Mouse (Mus musculus): ENCODE measurements around the gene Slc38a2. TPM values are rescaled to one million over a fixed set of nuclear protein-coding genes. Genes with fewer than 3 reads are reported as not detected.

Slc38a2 gene
- polyA plus RNA-seq, 1 experiment from 2014 or later = 149 TPM

DNA sequence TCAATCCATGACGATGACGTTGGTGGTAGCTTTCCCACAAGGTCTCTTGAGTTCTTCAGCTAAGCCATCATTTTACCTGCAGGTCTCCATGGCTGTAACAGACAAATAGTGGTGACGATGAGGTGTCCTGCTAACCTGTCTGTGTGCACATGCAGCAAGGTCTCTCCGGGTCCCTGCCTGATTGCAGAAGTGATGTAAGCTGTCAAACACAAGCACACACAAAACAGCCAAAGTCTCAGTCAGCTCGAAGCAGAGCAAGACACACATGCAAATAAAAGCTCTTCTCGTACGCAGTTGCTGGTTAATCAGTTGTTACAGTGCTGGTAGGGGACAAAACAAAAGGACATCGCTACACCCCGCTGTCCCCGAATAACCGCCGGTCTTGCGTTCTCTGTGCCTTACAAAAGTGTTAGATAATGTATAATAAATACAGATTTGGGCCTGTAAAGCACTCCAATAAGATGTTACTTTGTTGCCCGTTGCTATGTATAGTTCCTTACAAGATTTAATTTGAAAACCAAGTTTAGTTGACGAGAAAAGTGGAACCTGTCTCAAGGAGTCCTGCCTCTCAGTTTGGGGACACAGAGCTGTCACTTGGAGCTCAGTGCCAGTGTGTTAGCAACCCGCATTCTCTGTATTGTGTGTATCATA is 43.2 kb upstream of the Slc38a2 start:
- Histone ChIP-seq H3K9ac (replicated peaks; ENCODE audit: low read depth, low read length) (no peak overlapping the region), H3K27ac (ENCODE audit: low read length) (no peak overlapping the region), H3K4me3 (ENCODE audit: low read depth, low read length) (no peak overlapping the region), H3K9me3 (ENCODE audit: control insufficient read depth, low read depth, low read length) (no peaks in the 10 kb centered on the region), H3K36me3 (ENCODE audit: control insufficient read depth, insufficient read depth, low read length) (no peaks in the 10 kb centered on the region), H3K4me1 (ENCODE audit: control insufficient read depth, insufficient read depth, low read length) (0 out of 2 replicates have a peak, but pooled peaks cover 4% of the 10 kb centered on the region), H3K4me2 (replicated peaks; ENCODE audit: low read depth, low read length) (no peak overlapping the region), H3K27me3 (ENCODE audit: control insufficient read depth, insufficient read depth, low read length) (no peaks in the 10 kb centered on the region)
- no peak for ATAC-seq (ENCODE audit: insufficient number of reproducible peaks, insufficient read depth, low FRiP score, low read depth)
- WGBS = 82% methylated on average over 16 of the region's 16 CpGs

DNA sequence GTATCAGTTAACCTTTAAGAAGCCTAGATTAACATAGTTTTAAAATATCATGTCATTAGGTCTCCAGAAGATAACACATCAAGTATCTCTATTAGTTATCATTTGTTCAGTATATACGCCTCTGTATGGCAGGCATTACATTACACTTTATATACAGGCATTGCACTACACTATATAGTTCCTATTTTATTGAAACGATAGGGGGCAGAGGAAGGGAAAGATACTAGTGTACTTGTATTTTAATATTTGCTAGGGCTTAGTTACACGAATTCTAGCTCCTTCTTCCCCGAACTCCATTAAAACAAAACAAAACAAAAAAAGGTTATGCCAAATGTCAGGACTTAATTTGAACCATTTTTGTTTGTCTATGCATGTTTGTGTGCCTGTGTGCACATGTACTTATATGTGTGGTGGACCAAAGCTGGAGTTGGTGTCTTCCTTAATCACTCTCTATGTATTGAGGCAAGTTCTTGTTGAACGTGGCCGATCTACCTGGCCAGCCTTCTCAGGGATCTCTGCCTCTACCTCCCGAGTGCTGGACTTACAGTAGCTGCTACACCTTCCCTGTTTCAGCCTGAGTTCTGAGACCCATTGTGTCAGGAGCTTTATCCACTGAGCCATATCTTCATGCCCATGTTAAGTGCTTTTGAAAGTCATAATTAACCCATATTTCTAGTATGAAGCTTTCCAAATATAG is 41.5 kb upstream of the Slc38a2 start:
- Histone ChIP-seq H3K4me3 (ENCODE audit: low read depth, low read length) (no peak overlapping the region), H3K36me3 (ENCODE audit: control insufficient read depth, insufficient read depth, low read length) (no peaks in the 10 kb centered on the region), H3K9me3 (ENCODE audit: control insufficient read depth, low read depth, low read length) (no peaks in the 10 kb centered on the region), H3K27ac (ENCODE audit: low read length) (no peak overlapping the region), H3K9ac (replicated peaks; ENCODE audit: low read depth, low read length) (no peak overlapping the region), H3K4me2 (replicated peaks; ENCODE audit: low read depth, low read length) (no peak overlapping the region), H3K4me1 (ENCODE audit: control insufficient read depth, insufficient read depth, low read length) (0 out of 2 replicates have a peak, but pooled peaks cover 4% of the 10 kb centered on the region), H3K27me3 (ENCODE audit: control insufficient read depth, insufficient read depth, low read length) (no peaks in the 10 kb centered on the region)
- 85% methylated on average over 7 of the region's 7 CpGs for WGBS
- ATAC-seq (ENCODE audit: insufficient number of reproducible peaks, insufficient read depth, low FRiP score, low read depth) = no peak

DNA sequence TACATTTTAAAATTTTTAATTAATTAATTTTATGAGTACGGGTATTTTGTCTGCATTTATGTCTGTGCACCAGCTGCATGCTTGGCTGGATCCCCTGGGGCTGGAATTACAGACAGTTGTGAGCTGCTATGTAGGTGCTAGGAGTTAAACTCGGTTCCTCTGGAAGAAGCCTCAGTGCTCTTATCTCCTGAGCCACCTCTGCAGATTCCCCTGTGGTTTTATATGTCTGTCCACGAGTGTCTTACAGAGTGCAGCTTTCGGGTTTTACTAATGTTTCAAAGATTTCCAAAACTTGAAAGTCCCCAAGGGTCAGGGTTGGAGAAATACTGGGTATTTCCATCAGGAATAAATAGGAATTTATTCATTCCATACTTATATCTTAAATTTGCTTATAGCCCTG is 40.6 kb upstream of the Slc38a2 start:
- no peak overlapping the region for H3K4me3 ChIP-seq (ENCODE audit: low read depth, low read length)
- H3K27ac ChIP-seq (ENCODE audit: low read length) = no peak overlapping the region
- no peaks in the 10 kb centered on the region for H3K36me3 ChIP-seq (ENCODE audit: control insufficient read depth, insufficient read depth, low read length)
- ATAC-seq (ENCODE audit: insufficient number of reproducible peaks, insufficient read depth, low FRiP score, low read depth) = no peak
- no peak overlapping the region for H3K9ac ChIP-seq (replicated peaks; ENCODE audit: low read depth, low read length)
- 0 out of 2 replicates have a peak, but pooled peaks cover 4% of the 10 kb centered on the region for H3K4me1 ChIP-seq (ENCODE audit: control insufficient read depth, insufficient read depth, low read length)
- WGBS = 68% methylated on average over 4 of the region's 4 CpGs
- no peak overlapping the region for H3K4me2 ChIP-seq (replicated peaks; ENCODE audit: low read depth, low read length)
- H3K27me3 ChIP-seq (ENCODE audit: control insufficient read depth, insufficient read depth, low read length) = no peaks in the 10 kb centered on the region
- no peaks in the 10 kb centered on the region for H3K9me3 ChIP-seq (ENCODE audit: control insufficient read depth, low read depth, low read length)

DNA sequence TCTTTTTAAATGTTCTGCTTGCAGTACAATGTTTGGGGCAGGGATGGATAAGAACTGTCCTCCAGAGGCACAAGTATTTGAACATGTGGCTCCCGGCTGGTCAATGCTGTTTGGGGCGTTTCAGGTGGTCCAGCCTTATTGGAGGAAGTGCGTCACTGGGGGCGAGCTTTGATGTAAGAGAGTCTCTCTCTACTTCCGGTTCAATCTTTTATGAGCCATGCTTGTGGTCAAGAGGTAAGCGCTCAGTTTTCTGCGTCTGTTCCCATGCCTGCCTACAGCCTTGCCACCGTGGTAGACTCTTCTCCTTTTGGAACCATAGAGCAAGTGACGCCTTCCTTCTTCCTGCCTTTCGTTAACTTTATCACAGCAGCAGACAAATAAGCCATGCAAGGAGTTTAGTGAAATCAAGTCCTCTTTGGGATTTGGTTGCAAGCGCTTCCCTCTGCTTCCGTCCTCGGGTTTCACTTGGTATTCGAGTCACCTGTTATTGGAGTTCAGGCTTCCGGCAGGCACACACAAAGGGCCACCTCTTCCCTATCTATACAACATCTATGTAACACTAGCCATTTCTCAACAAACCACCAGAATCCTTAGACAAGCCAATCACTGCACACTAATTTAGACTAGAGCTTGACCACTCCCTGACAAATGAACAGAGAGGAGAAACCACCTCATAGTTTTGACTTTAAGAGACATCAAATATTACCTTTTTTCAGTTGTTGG is 37.3 kb upstream of the Slc38a2 start:
- H3K4me2 ChIP-seq (replicated peaks; ENCODE audit: low read depth, low read length) = no peak overlapping the region
- WGBS = 85% methylated on average over 15 of the region's 15 CpGs
- no peak overlapping the region for H3K9ac ChIP-seq (replicated peaks; ENCODE audit: low read depth, low read length)
- H3K27ac ChIP-seq (ENCODE audit: low read length) = no peak overlapping the region
- H3K4me3 ChIP-seq (ENCODE audit: low read depth, low read length) = no peak overlapping the region
- H3K9me3 ChIP-seq (ENCODE audit: control insufficient read depth, low read depth, low read length) = no peaks in the 10 kb centered on the region
- H3K4me1 ChIP-seq (ENCODE audit: control insufficient read depth, insufficient read depth, low read length) = no peaks in the 10 kb centered on the region
- ATAC-seq (ENCODE audit: insufficient number of reproducible peaks, insufficient read depth, low FRiP score, low read depth) = no peak
- no peaks in the 10 kb centered on the region for H3K27me3 ChIP-seq (ENCODE audit: control insufficient read depth, insufficient read depth, low read length)
- H3K36me3 ChIP-seq (ENCODE audit: control insufficient read depth, insufficient read depth, low read length) = no peaks in the 10 kb centered on the region

GRCm38 (mm10) chr15:96735562-96736160 is 36.1 kb upstream of the Slc38a2 start:
- no peak for ATAC-seq (ENCODE audit: insufficient number of reproducible peaks, insufficient read depth, low FRiP score, low read depth)
- 72% methylated on average over 15 of the region's 15 CpGs for WGBS
- Histone ChIP-seq H3K4me2 (replicated peaks; ENCODE audit: low read depth, low read length) (no peak overlapping the region), H3K36me3 (ENCODE audit: control insufficient read depth, insufficient read depth, low read length) (no peaks in the 10 kb centered on the region), H3K27ac (ENCODE audit: low read length) (no peak overlapping the region), H3K4me3 (ENCODE audit: low read depth, low read length) (no peak overlapping the region), H3K27me3 (ENCODE audit: control insufficient read depth, insufficient read depth, low read length) (no peaks in the 10 kb centered on the region), H3K4me1 (ENCODE audit: control insufficient read depth, insufficient read depth, low read length) (no peaks in the 10 kb centered on the region), H3K9ac (replicated peaks; ENCODE audit: low read depth, low read length) (no peak overlapping the region), H3K9me3 (ENCODE audit: control insufficient read depth, low read depth, low read length) (no peaks in the 10 kb centered on the region)

- Histone ChIP-seq H3K4me3 (ENCODE audit: low read depth, low read length) (no peak overlapping the region), H3K4me2 (replicated peaks; ENCODE audit: low read depth, low read length) (no peak overlapping the region), H3K9me3 (ENCODE audit: control insufficient read depth, low read depth, low read length) (no peaks in the 10 kb centered on the region), H3K27me3 (ENCODE audit: control insufficient read depth, insufficient read depth, low read length) (no peaks in the 10 kb centered on the region), H3K36me3 (ENCODE audit: control insufficient read depth, insufficient read depth, low read length) (no peaks in the 10 kb centered on the region), H3K9ac (replicated peaks; ENCODE audit: low read depth, low read length) (no peak overlapping the region), H3K4me1 (ENCODE audit: control insufficient read depth, insufficient read depth, low read length) (no peaks in the 10 kb centered on the region), H3K27ac (ENCODE audit: low read length) (no peak overlapping the region)
- 80% methylated on average over 7 of the region's 7 CpGs for WGBS
- ATAC-seq (ENCODE audit: insufficient number of reproducible peaks, insufficient read depth, low FRiP score, low read depth) = no peak
Measured at GRCm38 (mm10) chr15:96734423-96734822, 34.9 kb upstream of the Slc38a2 start.

GRCm38 (mm10) chr15:96730416-96730815 is 30.9 kb upstream of the Slc38a2 start:
- no peak for ATAC-seq (ENCODE audit: insufficient number of reproducible peaks, insufficient read depth, low FRiP score, low read depth)
- Histone ChIP-seq H3K4me2 (replicated peaks; ENCODE audit: low read depth, low read length) (no peak overlapping the region), H3K9ac (replicated peaks; ENCODE audit: low read depth, low read length) (no peak overlapping the region), H3K36me3 (ENCODE audit: control insufficient read depth, insufficient read depth, low read length) (no peaks in the 10 kb centered on the region), H3K27ac (ENCODE audit: low read length) (no peak overlapping the region), H3K27me3 (ENCODE audit: control insufficient read depth, insufficient read depth, low read length) (no peaks in the 10 kb centered on the region), H3K4me3 (ENCODE audit: low read depth, low read length) (no peak overlapping the region), H3K4me1 (ENCODE audit: control insufficient read depth, insufficient read depth, low read length) (peaks cover 6% of the 10 kb centered on the region; the same call in 1 of the 2 replicates), H3K9me3 (ENCODE audit: control insufficient read depth, low read depth, low read length) (no peaks in the 10 kb centered on the region)
- 82% methylated on average over 9 of the region's 9 CpGs for WGBS

- no peaks in the 10 kb centered on the region for H3K9me3 ChIP-seq (ENCODE audit: control insufficient read depth, low read depth, low read length)
- no peak for ATAC-seq (ENCODE audit: insufficient number of reproducible peaks, insufficient read depth, low FRiP score, low read depth)
Measured at GRCm38 (mm10) chr15:96729785-96730184, 30.3 kb upstream of the Slc38a2 start.

More at GRCm38 (mm10) chr15:96729785-96730184, 30.3 kb upstream of the Slc38a2 start:
- H3K4me2 ChIP-seq (replicated peaks; ENCODE audit: low read depth, low read length) = no peak overlapping the region
- no peak overlapping the region for H3K9ac ChIP-seq (replicated peaks; ENCODE audit: low read depth, low read length)
- H3K27me3 ChIP-seq (ENCODE audit: control insufficient read depth, insufficient read depth, low read length) = no peaks in the 10 kb centered on the region
- no peaks in the 10 kb centered on the region for H3K36me3 ChIP-seq (ENCODE audit: control insufficient read depth, insufficient read depth, low read length)
- H3K4me3 ChIP-seq (ENCODE audit: low read depth, low read length) = no peak overlapping the region
- H3K27ac ChIP-seq (ENCODE audit: low read length) = no peak overlapping the region
- H3K4me1 ChIP-seq (ENCODE audit: control insufficient read depth, insufficient read depth, low read length) = peaks cover 6% of the 10 kb centered on the region; the same call in 1 of the 2 replicates
- 84% methylated on average over 9 of the region's 9 CpGs for WGBS

All from stomach, embryonic 14.5 days (tissue).